Mouse (Mus musculus) heart, adult 2 months (tissue): Measurements from ENCODE around the gene Camk1d. TPM values are rescaled to one million over a fixed set of nuclear protein-coding genes. Genes with fewer than 3 reads are reported as not detected.
A peak's percentile ranks its signal among the peaks of the same experiment; 100 is the strongest.

ENCODE experiments used
- DNase-seq, 2 experiments: peaks; one replicate each; pipeline ENCODE4 v3.0.0; 2021
- H3K27ac ChIP-seq: fragments of 200-600 bp; 2 replicates; pipeline ENCODE4 v1.8.1; 2022
- H3K27me3 ChIP-seq: fragments of 200-500 bp; 2 replicates; pipeline ENCODE4 v1.6.1; 2012; ENCODE audit warnings: mild to moderate bottlenecking, low read length, inconsistent platforms, mixed read lengths; ENCODE audit not compliant: control insufficient read depth, insufficient read depth
- H3K36me3 ChIP-seq: fragments of 200-500 bp; 2 replicates; pipeline ENCODE4 v1.6.1; 2012; ENCODE audit warnings: low read length, inconsistent platforms; ENCODE audit not compliant: control insufficient read depth, insufficient read depth
- H3K4me1 ChIP-seq: fragments of 200-500 bp; 2 replicates; pipeline ENCODE4 v1.6.1; 2011; ENCODE audit warnings: low read length; ENCODE audit not compliant: control insufficient read depth, insufficient read depth
- H3K4me3 ChIP-seq: fragments of 200-600 bp; 2 replicates; pipeline ENCODE4 v1.8.1; 2022
- H3K79me2 ChIP-seq: fragments of 200-500 bp; replicated peaks from 2 replicates; pipeline ENCODE4 v1.6.1; 2012; ENCODE audit warnings: mild to moderate bottlenecking, inconsistent platforms, low read length, moderate library complexity, mixed read lengths; ENCODE audit not compliant: control insufficient read depth, insufficient read depth
- H3K9ac ChIP-seq: fragments of 200-500 bp; 2 replicates; pipeline ENCODE4 v1.6.1; 2012; ENCODE audit warnings: low read depth, mild to moderate bottlenecking, control low read depth, inconsistent platforms, low read length, mixed read lengths
- CTCF ChIP-seq: fragments of 200-600 bp; IDR thresholded peaks from 2 replicates; pipeline ENCODE4 v1.8.1; 2022; ENCODE audit warnings: antibody characterized with exemption, mild to moderate bottlenecking, moderate library complexity
- EP300 ChIP-seq: fragments of 200-500 bp; IDR thresholded peaks from 2 replicates; pipeline ENCODE4 v1.6.1; 2011; ENCODE audit warnings: low read depth, low read length, control low read depth; ENCODE audit not compliant: insufficient read depth
- POLR2A ChIP-seq: fragments of 200-500 bp; IDR thresholded peaks from 2 replicates; pipeline ENCODE4 v1.6.1; 2011; ENCODE audit warnings: mild to moderate bottlenecking, low read depth, low read length, control low read depth; ENCODE audit not compliant: insufficient read depth
- WGBS: fragments of 180-500 bp; shearing (Covaris S2); methylation state at CpG from one replicate; pipeline ENCODE4 v1.1.7; 2018; 5-methylcytosine and 5-hydroxymethylcytosine counted together
- intact Hi-C: fragments of 180-260 bp; cut with DNase I; formaldehyde crosslinking; loops from one replicate; pipeline ENCODE4 v1.15.1; 2025
- polyA plus RNA-seq: library from polyadenylated mRNA; depleted of rRNA; stranded (reverse); fragments of >200 nt; gene quantifications from 2 replicates; pipeline ENCODE4 v1.2.3, GENCODE M21; 2012
- total RNA-seq, 2 experiments: library from RNA; stranded (reverse); gene quantifications; 2 replicates each; pipeline ENCODE4 v1.2.3; 2021

Camk1d gene
- total and polyA plus RNA-seq, 3 experiments, result 2.5 to 4.9 (median 4.3) TPM

DNA sequence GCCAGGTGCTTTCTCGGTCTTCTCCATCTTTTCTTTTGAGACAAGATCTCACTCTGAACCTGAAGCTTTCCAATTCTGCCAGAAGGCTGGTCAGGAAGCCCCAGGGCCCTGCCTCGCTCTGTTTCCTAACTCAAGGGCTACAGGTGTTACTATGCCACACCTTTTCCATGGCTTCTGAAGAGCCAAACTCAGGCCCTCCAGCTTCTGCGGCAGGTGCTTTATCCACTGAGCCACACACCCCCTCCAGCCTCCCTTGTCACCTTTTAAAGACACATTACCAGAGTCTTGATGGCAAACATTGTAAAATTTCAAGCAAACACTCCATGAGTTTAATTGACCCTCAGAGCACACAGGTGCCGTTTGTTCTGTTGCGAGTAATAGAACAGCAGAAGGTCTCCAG, 17.7 kb upstream of the Camk1d start:
- Histone ChIP-seq H3K27me3 (no peaks in the 10 kb centered on the region), H3K9ac (no peak overlapping the region), H3K4me1 (peaks cover 2% of the 10 kb centered on the region; the same call in 1 of the 2 replicates), H3K36me3 (no peaks in the 10 kb centered on the region), H3K4me3 (no peak overlapping the region), H3K79me2 (no peaks in the 10 kb centered on the region), H3K27ac (no peak overlapping the region)
- TF ChIP-seq EP300 (no peak), CTCF (no peak), POLR2A (no peak)
- intact Hi-C loops, result no loop called here
- WGBS, result 94% methylated on average over 5 of the region's 5 CpGs
- DNase-seq, result no peak

DNA sequence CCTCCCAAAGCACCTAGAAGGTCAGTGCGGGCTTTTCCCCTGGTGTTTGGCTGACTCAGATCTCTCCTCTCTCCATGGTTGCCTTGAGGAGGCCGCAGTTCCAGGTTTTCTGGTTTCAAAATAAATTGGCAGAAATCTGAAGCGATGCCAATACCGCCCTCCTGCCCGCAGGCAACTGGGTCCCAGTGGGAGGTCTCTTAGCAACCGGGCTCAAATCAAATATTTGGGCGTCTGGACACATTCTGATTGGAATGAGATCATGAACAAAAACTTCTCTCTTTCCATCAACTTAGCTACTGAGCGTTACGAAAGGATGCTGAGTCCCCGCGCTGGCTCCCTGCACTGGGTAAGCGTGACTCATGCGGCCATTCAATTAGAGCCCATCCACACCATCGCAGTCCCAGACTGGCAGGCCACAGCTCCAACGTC, 16.1 kb upstream of the Camk1d start:
- Histone ChIP-seq H3K9ac (no peak overlapping the region), H3K4me3 (no peak overlapping the region), H3K79me2 (no peaks in the 10 kb centered on the region), H3K27me3 (no peaks in the 10 kb centered on the region), H3K36me3 (no peaks in the 10 kb centered on the region), H3K4me1 (peaks cover 2% of the 10 kb centered on the region; the same call in 1 of the 2 replicates), H3K27ac (no peak overlapping the region)
- 62% methylated on average over 15 of the region's 15 CpGs for WGBS
- intact Hi-C loops, result no loop called here
- DNase-seq, result peak in 1 of 2 experiments; percentile 15
- TF ChIP-seq CTCF (no peak), EP300 (no peak), POLR2A (no peak)

DNA sequence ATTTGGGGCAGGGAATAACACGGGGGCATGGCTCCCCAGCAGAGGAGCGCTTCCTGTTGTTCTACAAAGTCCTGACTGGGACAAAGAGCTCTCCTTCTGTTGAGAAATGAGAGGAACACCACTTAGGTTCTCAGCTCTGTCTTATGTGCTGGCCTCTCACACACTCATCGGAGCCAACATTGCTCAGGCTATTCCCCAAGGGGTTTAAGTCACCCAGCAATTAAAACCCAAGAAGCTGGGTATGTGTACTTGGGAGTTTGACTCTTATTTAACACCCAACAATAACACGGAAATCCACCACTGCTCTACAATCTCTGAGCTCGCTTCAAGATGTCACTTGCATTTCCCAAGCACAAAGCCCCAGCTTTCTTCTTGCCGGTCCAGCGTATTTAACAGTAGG, 15.6 kb upstream of the Camk1d start:
- Histone ChIP-seq H3K27ac (no peak overlapping the region), H3K36me3 (no peaks in the 10 kb centered on the region), H3K4me1 (peaks cover 2% of the 10 kb centered on the region; the same call in 1 of the 2 replicates), H3K9ac (no peak overlapping the region), H3K79me2 (no peaks in the 10 kb centered on the region), H3K4me3 (no peak overlapping the region), H3K27me3 (no peaks in the 10 kb centered on the region)
- intact Hi-C loops, result no loop called here
- no peak for DNase-seq
- 56% methylated on average over 7 of the region's 7 CpGs for WGBS
- TF ChIP-seq POLR2A, result no peak
- no peak for TF ChIP-seq CTCF
- TF ChIP-seq EP300, result no peak

DNA sequence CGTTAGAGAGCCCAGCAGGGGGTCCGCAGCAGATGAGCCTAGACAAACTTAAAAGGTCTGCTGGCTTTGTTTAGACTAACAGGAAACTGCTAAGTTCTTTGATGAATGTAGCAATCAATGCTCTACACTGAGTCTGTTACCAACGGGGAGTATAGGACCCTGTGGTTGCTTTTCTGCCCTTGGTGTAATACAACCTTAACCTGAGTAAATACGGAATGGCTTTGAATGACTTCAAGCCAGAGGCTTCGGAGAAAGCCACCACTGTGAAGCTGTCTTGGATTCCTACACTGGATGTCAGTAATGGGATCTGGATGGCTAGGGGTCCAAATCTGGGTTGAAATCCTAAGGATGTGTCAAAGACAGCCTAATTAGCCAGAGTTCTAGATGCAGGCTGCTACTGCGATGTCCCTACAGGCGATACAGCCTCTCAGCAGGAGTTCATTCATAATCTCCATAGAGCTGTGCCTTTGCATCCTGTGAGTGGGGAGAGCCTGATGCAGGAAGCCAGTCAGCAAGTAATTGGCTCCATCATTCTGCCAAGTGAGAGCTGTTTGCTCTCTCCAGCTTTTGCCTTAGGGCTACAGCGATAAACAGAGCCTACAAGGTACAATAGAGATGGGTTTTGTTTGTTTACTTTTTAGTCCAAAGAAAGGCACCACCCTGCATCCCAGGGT, 10.8 kb upstream of the Camk1d start:
- intact Hi-C loops, result no loop called here
- Histone ChIP-seq H3K27me3 (no peaks in the 10 kb centered on the region), H3K36me3 (no peaks in the 10 kb centered on the region), H3K79me2 (no peaks in the 10 kb centered on the region), H3K9ac (no peak overlapping the region), H3K27ac (no peak overlapping the region), H3K4me1 (no peaks in the 10 kb centered on the region), H3K4me3 (no peak overlapping the region)
- DNase-seq, result no peak
- TF ChIP-seq POLR2A, result no peak
- no peak for TF ChIP-seq EP300
- no peak for TF ChIP-seq CTCF
- WGBS, result 40% methylated on average over 8 of the region's 8 CpGs

DNA sequence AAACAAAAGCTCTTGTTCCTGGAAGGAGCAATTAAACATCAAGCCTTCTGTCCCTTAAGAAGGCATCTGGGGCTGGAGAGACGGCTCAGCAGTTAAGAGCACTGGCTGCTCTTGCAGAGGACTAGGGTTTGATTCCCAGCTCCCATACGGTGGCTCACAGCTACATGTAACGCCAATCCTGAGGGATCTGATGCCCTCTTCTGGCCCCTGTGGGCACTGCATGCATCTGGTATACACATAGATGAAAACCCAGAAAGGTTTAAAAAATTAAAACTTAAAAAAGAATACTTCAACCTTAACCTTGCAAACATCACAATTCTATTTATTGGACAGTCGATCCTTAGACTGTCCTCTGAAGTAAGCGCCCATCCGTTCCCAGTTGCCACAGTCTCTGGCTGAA, 3.4 kb upstream of the Camk1d start:
- DNase-seq, result no peak
- intact Hi-C loops, result loop anchor here (10.0 kb wide), 1 partner anchor 87 kb away; no protein-coding TSS in a partner anchor
- H3K27ac ChIP-seq, result no peak overlapping the region
- H3K79me2 ChIP-seq, result no peaks in the 10 kb centered on the region
- TF ChIP-seq POLR2A (no peak), EP300 (no peak), CTCF (0 out of 2 replicates have a peak, but pooled peaks have one; percentile 22)
- no peaks in the 10 kb centered on the region for H3K27me3 ChIP-seq
- whole genome bisulfite sequencing, result 96% methylated on average over 6 of the region's 6 CpGs
- H3K36me3 ChIP-seq, result no peaks in the 10 kb centered on the region
- no peak overlapping the region for H3K4me3 ChIP-seq
- no peak overlapping the region for H3K9ac ChIP-seq
- H3K4me1 ChIP-seq, result peaks cover 2% of the 10 kb centered on the region

DNA sequence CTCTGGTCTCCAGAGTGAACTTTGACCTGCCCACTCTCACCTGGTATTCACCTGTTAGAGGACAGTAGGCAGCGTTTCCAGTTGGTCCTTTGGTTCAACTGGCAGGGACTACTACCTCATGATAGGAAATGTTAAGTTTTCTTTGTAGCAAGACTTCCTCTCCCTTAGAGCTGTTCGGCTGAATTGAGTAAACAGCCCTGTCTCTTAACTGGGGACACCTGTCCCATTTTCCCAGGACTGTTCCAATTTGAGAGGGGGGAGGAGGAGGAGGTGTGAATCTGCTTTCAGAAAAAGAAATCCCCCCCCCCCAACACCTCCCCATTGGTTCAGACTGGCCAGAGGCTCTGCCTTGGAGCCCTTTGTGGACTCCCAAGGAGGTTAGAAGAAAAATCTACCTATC, 1.2 kb upstream of the Camk1d start:
- DNase-seq, result no peak
- intact Hi-C loops, result loop anchor here (10.0 kb wide), 1 partner anchor 89 kb away; no protein-coding TSS in a partner anchor
- no peak overlapping the region for H3K9ac ChIP-seq
- 40% methylated on average over 2 of the region's 2 CpGs for WGBS
- TF ChIP-seq CTCF, result no peak
- no peaks in the 10 kb centered on the region for H3K27me3 ChIP-seq
- no peaks in the 10 kb centered on the region for H3K79me2 ChIP-seq
- H3K4me1 ChIP-seq, result peaks cover 2% of the 10 kb centered on the region
- H3K36me3 ChIP-seq, result no peaks in the 10 kb centered on the region
- no peak overlapping the region for H3K4me3 ChIP-seq
- H3K27ac ChIP-seq, result no peak overlapping the region
